Mouse (Mus musculus) common myeloid progenitor, adult 5-6 weeks (primary cell): Measurements from ENCODE around the gene 5430402E10Rik. TPM values are rescaled to one million over a fixed set of nuclear protein-coding genes. Genes with fewer than 3 reads are reported as not detected.
"Not testable (repeated sequence)": the region's sequence is repeated elsewhere in the genome, so short reads cannot be mapped to it uniquely, and the experiment has no call there.

ENCODE experiments used
- ATAC-seq: replicated peaks from 2 replicates; pipeline ENCODE4 v1.8.0; 2016; ENCODE audit warnings: low read depth, mild to moderate bottlenecking, moderate TSS enrichment, inconsistent platforms; ENCODE audit not compliant: poor library complexity, severe bottlenecking
- total RNA-seq: library from RNA; stranded (forward); fragments of 200-1000, 187-1606 nt; gene quantifications from 2 replicates; pipeline ENCODE4 v1.2.3, GENCODE M21; 2017

5430402E10Rik gene
- total RNA-seq: not detected in 2 replicates

- not testable (repeated sequence) for ATAC-seq
Observed at GRCm38 (mm10) chrX:77924962-77925361, at the start of gene 5430402E10Rik. Gene 5430402E10Rik (minus strand): TSS chrX:77925062.

- not testable (repeated sequence) for ATAC-seq
Observed at GRCm38 (mm10) chrX:77880033-77880432, 44.8 kb downstream of the 5430402E10Rik start.

Other genes with a start within 250 kb of the 5430402E10Rik start
- 9.8 and 12.5 TPM in 2 replicates for gene Prkx, start 128.8 kb downstream of the 5430402E10Rik start, total RNA-seq
- not detected in 2 replicates for gene Pbsn, start 71.4 kb downstream of the 5430402E10Rik start, total RNA-seq
- not detected in 2 replicates for gene Gm14744, start 60.3 kb downstream of the 5430402E10Rik start, total RNA-seq
- not detected in 2 replicates for gene Obp1a, start 166.3 kb upstream of the 5430402E10Rik start, total RNA-seq
- gene Gm5938, start 200.4 kb upstream of the 5430402E10Rik start, total RNA-seq: not detected in 2 replicates